Mouse (Mus musculus): ENCODE results near the gene Bmp5.

Gene Bmp5

GRCm38 (mm10) chr9:75839450-75839849, 64.3 kb downstream of the Bmp5 start:
- no peak for DNase-seq (ENCODE audit: low read depth, low spot score)

DNA sequence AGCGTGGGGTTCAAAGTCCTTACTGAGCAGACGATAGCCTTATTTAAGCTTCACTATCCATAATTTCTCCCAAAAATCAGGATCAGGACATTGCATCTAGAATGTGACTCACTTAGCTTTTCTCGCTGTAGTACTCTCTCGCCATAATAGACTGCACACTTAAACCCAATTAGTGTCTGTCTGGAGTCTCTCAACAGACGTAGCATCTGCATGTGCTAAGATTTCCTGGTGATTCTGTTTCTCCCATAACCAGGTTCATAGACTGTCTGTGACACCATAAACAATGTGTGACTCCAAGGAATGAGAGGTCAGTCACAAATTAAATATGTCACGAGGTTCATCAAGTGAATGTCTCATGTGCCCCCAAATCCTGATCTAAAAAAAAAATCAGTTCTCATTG, 65.7 kb downstream of the Bmp5 start:
- DNase-seq (ENCODE audit: low read depth, low spot score), result no peak

DNA sequence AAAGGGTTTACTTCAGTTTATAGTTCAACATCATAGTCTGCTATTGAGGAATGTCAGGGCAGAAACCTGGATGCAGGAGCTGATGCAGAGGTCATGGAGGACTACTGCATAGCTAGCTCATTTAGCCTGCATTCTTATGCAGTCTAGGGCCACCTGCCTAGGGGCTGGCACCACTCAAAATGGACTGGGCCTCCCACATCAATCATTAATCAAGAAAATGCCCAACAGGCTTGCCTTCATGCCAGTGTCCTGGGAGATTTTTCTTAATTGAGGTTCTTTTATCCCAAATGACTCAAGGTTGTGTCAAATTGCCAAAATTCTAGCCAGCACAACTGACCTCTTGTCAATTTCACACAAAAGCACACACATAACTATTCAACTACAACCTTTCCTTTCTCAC, 70.8 kb downstream of the Bmp5 start:
- no peak for DNase-seq (ENCODE audit: low read depth, low spot score)

GRCm38 (mm10) chr9:75850670-75851228, 75.6 kb downstream of the Bmp5 start:
- no peak for DNase-seq (ENCODE audit: low read depth, low spot score)

DNA sequence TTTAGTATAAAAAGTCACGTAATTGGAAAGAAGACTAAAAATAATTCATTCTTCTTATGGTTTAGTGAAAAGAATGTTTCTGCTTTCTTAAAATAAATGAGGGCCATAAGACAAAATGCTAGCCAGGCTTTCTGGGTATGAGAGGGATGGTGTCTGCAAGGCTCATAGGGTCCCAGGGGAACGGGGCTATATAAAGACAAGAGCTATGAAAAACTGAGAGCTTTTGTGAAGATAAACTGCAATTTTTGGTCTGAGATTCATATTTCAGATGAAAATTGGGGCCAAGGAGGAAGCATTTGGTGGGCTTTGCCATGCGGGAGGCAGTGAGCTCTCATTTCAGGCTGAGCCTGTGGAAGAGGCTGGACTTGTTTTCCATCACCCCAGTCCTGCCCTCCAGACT, 83.0 kb downstream of the Bmp5 start:
- DNase-seq (ENCODE audit: low read depth, low spot score), result no peak

DNA sequence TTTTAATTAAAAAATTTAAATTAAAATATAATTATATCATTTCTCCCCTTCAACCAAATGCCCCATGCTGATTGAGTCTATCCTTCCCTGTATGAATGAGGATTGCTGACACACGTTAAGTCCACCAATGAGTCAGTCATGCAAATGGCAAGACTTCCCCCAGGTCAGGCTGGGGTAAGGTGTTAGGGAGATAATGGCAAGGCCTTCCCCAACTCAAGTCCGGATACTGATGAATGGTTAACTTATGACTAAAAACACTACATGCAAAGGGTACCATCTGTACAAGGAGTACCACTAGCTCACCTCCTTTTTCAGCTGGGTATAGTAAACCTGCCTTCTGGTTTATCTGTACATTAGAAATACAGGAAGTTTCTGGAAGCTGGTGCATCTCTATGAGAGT, 83.8 kb downstream of the Bmp5 start:
- DNase-seq (ENCODE audit: low read depth, low spot score), result no peak

GRCm38 (mm10) chr9:75870332-75871177, 95.4 kb downstream of the Bmp5 start:
- DNase-seq (ENCODE audit: low read depth, low spot score), result no peak

- DNase-seq (ENCODE audit: low read depth, low spot score), result no peak
These were observed 101.2 kb downstream of the Bmp5 start for GRCm38 (mm10) chr9:75876333-75876732.

DNA sequence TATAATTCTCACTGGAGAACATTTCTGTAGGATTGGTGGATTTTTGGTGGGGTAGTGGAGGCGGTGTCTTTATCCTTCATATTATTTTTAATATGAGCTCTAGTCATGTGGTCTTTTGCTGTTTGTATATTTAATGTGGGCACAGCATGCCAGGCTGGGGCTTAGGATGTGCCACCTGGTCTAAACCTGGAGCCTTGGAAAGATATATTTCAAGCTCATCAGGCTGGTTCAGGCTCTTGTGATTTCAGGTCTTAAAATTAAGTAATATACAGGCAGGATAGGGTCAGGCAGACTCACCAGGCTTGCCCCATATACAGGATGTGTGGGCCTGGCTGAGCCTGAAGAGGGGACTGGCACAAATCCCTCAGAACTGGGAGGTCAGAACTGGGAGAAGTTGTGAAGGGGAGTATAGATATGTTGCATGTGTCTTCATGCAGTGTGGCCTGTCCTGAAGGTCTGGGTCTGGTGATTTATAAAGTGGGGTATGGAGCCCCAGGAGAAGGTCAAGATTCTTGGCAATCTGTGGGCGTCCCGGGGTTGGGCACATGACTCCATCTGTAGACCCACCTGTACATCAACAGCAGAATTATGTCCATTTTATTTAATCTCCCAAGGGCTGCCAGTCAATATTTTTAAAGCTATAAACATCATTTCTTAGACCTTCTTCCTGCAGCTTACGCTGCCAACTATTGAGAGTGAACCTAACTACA, 108.5 kb downstream of the Bmp5 start:
- no peak for DNase-seq (ENCODE audit: low read depth, low spot score)

GRCm38 (mm10) chr9:75886801-75887544, 111.8 kb downstream of the Bmp5 start:
- DNase-seq (ENCODE audit: low read depth, low spot score), result no peak

DNA sequence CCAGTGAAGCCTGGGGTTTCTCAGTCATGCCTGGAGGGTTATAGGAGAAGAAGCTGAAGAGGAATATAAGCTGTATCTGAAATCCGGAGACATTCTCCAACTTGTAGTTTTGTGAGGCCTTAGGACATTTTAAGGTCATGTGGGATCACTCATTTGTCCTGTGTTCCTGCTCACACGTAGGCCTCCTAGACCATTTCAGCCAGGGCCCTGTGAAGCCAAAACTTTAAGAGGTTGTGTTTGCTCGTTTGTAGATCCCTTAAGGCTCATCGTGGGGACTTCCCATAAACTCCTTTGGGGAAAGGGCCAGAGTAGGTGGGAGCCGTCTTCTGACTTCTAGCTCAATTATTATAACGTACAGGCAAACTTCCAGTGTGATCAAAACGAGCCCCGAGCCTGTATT, 121.8 kb downstream of the Bmp5 start:
- DNase-seq (ENCODE audit: low read depth, low spot score), result no peak

- no peak for DNase-seq (ENCODE audit: low read depth, low spot score)
These were observed 122.9 kb downstream of the Bmp5 start for GRCm38 (mm10) chr9:75898022-75898421.

DNA sequence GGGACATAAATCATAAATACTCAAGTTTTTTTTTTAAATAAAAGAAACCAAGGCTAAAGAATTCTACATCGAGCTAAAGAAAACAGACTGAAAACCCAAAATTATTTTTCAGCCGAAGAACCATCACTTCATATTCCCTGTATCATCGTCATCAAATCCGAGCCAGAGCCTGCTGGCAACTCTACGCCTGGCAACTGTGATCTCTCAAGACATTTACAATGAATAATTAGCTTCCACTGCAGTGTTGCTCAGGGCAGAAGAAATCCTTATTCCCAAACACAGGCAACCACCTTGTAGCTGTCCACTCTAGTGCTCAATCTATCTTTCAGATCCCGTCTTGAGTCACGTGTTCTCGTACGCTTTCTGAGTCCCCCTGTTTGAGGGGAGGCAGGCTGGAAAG, 126.1 kb downstream of the Bmp5 start:
- no peak for DNase-seq (ENCODE audit: low read depth, low spot score)

DNA sequence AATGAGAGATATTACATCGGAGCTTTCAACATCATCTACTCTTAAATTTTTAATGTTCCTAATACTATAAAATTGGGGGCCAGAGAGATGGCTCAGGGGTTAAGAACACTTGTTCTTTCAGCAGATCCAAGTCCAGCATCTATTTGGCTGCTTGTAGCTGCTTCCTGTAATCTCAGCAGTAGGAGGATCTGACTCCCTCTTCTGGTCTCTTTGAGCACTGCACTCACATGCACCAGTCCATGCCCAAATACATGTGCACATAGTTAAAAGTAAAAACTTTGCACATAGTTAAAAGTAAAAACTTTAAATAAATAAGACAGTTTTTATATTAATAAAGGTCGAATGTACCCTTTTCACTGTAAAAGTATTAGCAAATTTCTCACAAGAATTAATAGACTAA, 130.3 kb downstream of the Bmp5 start:
- no peak for DNase-seq (ENCODE audit: low read depth, low spot score)

- DNase-seq (ENCODE audit: low read depth, low spot score), result no peak
These were observed 135.1 kb downstream of the Bmp5 start for GRCm38 (mm10) chr9:75910112-75910799.

- DNase-seq (ENCODE audit: low read depth, low spot score), result no peak
These were observed 136.4 kb downstream of the Bmp5 start for GRCm38 (mm10) chr9:75911542-75911941.

- no peak for DNase-seq (ENCODE audit: low read depth, low spot score)
These were observed 140.9 kb downstream of the Bmp5 start for GRCm38 (mm10) chr9:75916027-75916426.

- no peak for DNase-seq (ENCODE audit: low read depth, low spot score)
These were observed 152.2 kb downstream of the Bmp5 start for GRCm38 (mm10) chr9:75927196-75927880.

GRCm38 (mm10) chr9:75928068-75928467, 152.9 kb downstream of the Bmp5 start:
- no peak for DNase-seq (ENCODE audit: low read depth, low spot score)

DNA sequence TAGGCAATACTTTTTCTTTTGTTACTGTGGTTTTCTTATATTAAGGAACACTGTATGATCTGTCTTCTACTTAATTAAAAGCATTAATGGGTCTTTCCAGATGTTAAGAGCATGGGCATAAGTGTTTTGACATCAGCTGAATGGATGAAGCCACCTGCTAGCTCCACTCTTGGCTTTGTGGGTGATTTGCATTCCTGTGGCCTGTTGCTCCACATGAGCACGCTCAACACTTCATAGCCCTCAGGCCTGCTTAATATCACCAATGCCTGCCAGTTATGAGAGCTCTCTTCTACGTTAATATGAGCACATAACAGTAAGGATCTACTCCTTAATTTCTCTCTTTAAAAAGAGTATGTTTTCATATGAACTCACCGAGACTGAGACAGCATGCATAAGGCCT, 169.5 kb downstream of the Bmp5 start:
- no peak for DNase-seq (ENCODE audit: low read depth, low spot score)
